Mouse (Mus musculus) hindbrain, embryonic 16.5 days (tissue): ENCODE measurements around the gene Slc13a4. TPM values are rescaled to one million over a fixed set of nuclear protein-coding genes. Genes with fewer than 3 reads are reported as not detected.

Source experiments
- ATAC-seq: fragments of 200-750 bp; cut with Nextera tagmentation; 2 replicates; pipeline ENCODE4 v1.8.0; 2017; ENCODE audit warnings: moderate TSS enrichment, moderate library complexity
- H3K27ac ChIP-seq: fragments of 300-500 bp; sonication (generic); 2 replicates; pipeline ENCODE4 v1.5.1; 2014; ENCODE audit warnings: low read depth, mild to moderate bottlenecking, control low read depth, low read length, moderate library complexity
- H3K27me3 ChIP-seq: fragments of 300-500 bp; sonication (generic); replicated peaks from 2 replicates; pipeline ENCODE4 v1.6.1; 2014; ENCODE audit warnings: low read length; ENCODE audit not compliant: control insufficient read depth, insufficient read depth
- H3K36me3 ChIP-seq: fragments of 300-500 bp; sonication (generic); 2 replicates; pipeline ENCODE4 v1.6.1; 2014; ENCODE audit warnings: mild to moderate bottlenecking, low read length, moderate library complexity, mixed read lengths; ENCODE audit not compliant: control insufficient read depth, insufficient read depth
- H3K4me1 ChIP-seq: fragments of 300-500 bp; sonication (generic); 2 replicates; pipeline ENCODE4 v1.6.1; 2014; ENCODE audit warnings: low read depth, low read length; ENCODE audit not compliant: control insufficient read depth, insufficient read depth
- H3K4me2 ChIP-seq: fragments of 300-500 bp; sonication (generic); 2 replicates; pipeline ENCODE4 v1.6.1; 2014; ENCODE audit warnings: mild to moderate bottlenecking, low read length, control low read depth, moderate library complexity
- H3K4me3 ChIP-seq: fragments of 300-500 bp; sonication (generic); 2 replicates; pipeline ENCODE4 v1.5.1; 2014; ENCODE audit warnings: mild to moderate bottlenecking, low read length, control low read depth, moderate library complexity
- H3K9ac ChIP-seq: fragments of 300-500 bp; sonication (generic); 2 replicates; pipeline ENCODE4 v1.6.1; 2014; ENCODE audit warnings: low read depth, mild to moderate bottlenecking, control low read depth, low read length, moderate library complexity
- H3K9me3 ChIP-seq: fragments of 300-500 bp; sonication (generic); 2 replicates; pipeline ENCODE4 v1.6.1; 2014; ENCODE audit warnings: mild to moderate bottlenecking, low read length, moderate library complexity; ENCODE audit not compliant: control insufficient read depth
- WGBS: fragments of 180-500 bp; shearing (Covaris S2); extraction: QIAGEN DNeasy Blood & Tissue Kit; methylation state at CpG from one replicate; pipeline ENCODE4 v1.1.7; 2014; 5-methylcytosine and 5-hydroxymethylcytosine counted together
- polyA plus RNA-seq: library from polyadenylated mRNA; unstranded; fragments of >200 nt; fragmentation: Nextera tagmentation; extraction: Ambion mirVana; gene quantifications from 2 replicates; pipeline ENCODE4 v1.2.1, GENCODE M21; 2015

Slc13a4 gene
- polyA plus RNA-seq, 1 experiment from 2014 or later: 11.2 TPM

DNA sequence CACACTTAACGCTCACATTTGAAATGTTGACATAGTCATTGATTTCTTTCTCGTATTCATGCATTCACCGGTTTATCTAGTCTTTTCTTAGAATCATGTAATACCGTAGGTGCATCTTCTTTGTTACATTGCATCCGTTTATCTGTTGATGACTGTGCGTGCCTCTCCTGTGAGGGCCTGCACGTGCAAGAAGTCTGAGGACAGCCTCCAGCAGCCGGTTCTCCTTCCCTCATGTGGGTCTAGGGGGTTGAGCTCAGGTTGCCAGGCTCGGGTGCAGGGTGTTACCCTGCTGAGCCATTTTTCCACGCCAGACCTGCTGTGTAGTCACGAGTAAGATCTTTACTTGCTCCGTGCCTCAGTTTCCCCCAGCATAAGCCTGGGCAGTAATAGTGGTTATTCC lies 52.9 kb downstream of the Slc13a4 start:
- peak overlapping the region; percentile 87 for H3K4me2 ChIP-seq
- H3K9me3 ChIP-seq: no peaks in the 10 kb centered on the region
- H3K4me3 ChIP-seq: no peak overlapping the region
- no peaks in the 10 kb centered on the region for H3K27me3 ChIP-seq
- H3K27ac ChIP-seq: no peak overlapping the region
- H3K9ac ChIP-seq: no peak overlapping the region
- 76% methylated on average over 12 of the region's 12 CpGs for WGBS
- peaks cover 25% of the 10 kb centered on the region for H3K4me1 ChIP-seq
- ATAC-seq: no peak
- H3K36me3 ChIP-seq: no peaks in the 10 kb centered on the region

DNA sequence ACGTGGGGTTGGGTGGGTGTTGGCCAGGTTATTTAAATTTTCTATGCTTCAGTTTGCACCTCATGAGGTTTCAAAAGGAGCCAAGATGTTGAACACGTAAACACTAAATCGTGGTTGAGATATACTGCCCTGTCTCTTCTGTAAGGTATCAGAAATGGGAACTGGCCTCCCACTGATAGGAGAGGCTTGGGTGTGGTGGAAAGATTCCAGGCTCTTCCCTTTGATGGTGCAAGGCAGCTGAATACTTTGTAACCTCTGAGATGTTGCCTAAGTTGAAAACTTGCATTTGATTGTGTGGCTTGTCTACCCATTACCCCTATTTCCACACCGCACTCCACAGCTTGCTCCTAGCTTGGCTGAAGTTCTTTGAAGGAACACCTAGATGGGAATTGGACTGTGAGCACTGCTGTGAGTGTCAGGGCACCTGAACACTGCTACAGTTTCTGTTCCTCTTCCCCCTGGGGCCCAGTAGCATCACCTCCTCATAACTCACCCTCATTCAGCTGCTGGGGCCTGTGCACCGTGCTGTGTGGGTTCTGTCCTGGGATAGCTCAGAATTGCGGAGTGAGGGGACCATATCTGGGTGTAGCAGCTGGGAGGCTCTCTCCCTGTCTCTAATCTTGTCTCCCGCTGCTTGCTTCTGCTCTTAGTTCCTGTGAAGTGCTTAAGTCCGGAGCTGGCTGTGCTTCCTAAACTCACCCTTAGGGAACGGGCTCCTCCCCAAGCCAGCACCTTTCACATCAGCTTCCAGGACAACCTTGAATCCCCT lies 53.6 kb downstream of the Slc13a4 start:
- Histone ChIP-seq H3K27me3 (no peaks in the 10 kb centered on the region), H3K4me2 (peak overlapping the region; percentile 87), H3K27ac (peak overlapping the region; percentile 23; the same call in 1 of the 2 replicates), H3K9me3 (no peaks in the 10 kb centered on the region), H3K9ac (no peak overlapping the region; the same call in none of the 2 replicates), H3K4me1 (peaks cover 25% of the 10 kb centered on the region), H3K4me3 (no peak overlapping the region), H3K36me3 (no peaks in the 10 kb centered on the region)
- ATAC-seq: no peak
- 69% methylated on average over 9 of the region's 9 CpGs for WGBS

- WGBS: 53% methylated on average over 5 of the region's 5 CpGs
- Histone ChIP-seq H3K9ac (peak overlapping the region; percentile 73), H3K4me2 (peak overlapping the region; percentile 87), H3K4me1 (peaks cover 25% of the 10 kb centered on the region), H3K4me3 (peak overlapping the region; percentile 58), H3K9me3 (no peaks in the 10 kb centered on the region), H3K27ac (no peak overlapping the region), H3K27me3 (no peaks in the 10 kb centered on the region), H3K36me3 (no peaks in the 10 kb centered on the region)
- no peak for ATAC-seq
These were observed 54.5 kb downstream of the Slc13a4 start for GRCm38 (mm10) chr6:35253474-35253873.

DNA sequence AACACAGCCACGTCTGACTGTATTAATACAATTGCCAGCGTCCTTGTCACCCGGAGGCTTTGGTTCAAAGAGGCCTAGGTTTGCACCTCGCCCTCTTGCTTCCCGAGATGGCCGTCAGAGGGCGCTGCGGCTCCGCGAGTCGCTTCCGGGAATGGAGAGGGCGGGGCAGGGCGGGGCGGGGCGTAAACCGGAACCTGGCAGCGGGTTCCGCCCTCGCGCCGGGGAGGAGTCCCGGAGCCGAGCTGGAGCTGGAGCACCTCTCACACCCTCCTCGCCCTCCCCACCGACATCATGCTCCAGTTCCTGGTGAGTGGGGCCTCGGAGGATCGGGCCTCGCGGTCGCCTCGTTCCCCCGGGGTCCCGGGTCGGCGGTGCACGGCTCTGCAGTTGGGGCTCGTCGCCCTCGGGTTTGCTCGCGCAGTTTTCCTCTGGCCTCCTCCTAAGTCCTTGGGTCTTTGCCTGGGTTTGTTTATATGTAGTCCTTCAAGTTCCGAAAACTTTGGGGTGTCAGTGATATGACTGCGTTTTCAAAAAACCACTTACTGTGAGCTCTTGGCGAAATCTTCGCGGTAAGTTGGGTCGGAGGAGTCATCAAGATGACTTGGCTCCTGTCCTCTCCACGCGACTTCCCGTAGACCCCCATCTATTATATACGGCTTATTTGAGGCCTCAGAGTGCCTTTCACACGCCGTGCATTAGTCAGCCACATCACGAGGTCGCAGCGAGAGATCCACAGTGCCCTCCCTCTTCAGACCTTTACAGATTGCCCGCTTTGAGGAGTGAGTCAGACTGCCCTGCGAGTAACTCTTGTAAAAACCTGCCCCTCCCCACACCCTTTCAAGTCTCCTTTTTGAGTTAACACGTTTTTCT lies 55.2 kb downstream of the Slc13a4 start:
- under 1% methylated on average over 56 of the region's 60 CpGs for WGBS
- Histone ChIP-seq H3K9me3 (no peaks in the 10 kb centered on the region), H3K4me2 (peak overlapping the region; percentile 87), H3K27ac (peak overlapping the region; percentile 68), H3K9ac (peak overlapping the region; percentile 73), H3K27me3 (no peaks in the 10 kb centered on the region), H3K4me3 (peak overlapping the region; percentile 58), H3K4me1 (peaks cover 25% of the 10 kb centered on the region), H3K36me3 (no peaks in the 10 kb centered on the region)
- ATAC-seq: peak; percentile 91

DNA sequence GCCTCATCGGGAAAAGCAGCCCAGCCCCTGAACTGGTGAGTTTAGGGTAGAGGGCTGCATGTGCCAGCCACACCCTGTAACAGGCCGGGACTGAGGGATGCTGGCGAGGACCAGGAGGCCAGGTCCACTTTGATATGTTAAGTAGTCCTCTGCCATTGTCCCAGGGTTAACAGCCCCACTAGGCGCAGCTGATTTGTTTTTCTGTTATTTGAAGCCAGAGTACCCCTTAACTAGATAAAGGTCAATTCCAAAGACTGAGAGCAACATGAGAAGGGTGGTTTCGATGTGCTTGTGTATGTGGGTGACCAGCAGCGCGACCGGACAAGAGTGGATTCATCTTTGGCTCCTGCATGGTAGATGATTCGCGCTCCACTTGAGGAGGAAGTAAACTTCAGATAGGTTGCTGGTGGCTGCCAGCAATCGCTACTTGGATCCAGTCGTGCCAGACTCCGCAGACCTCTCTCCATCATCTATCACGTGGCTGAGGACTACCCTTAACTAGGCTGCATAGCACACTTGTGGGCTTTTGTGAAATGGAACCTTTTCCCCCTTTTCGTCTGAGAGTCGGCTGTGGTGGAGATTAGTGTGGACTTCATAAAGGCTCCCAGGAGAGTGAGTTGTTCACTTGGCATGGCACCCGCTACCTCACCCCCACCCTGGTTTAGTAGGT lies 56.0 kb downstream of the Slc13a4 start:
- 65% methylated on average over 17 of the region's 17 CpGs for WGBS
- peak overlapping the region; percentile 73 for H3K9ac ChIP-seq
- ATAC-seq: peak; percentile 62

DNA sequence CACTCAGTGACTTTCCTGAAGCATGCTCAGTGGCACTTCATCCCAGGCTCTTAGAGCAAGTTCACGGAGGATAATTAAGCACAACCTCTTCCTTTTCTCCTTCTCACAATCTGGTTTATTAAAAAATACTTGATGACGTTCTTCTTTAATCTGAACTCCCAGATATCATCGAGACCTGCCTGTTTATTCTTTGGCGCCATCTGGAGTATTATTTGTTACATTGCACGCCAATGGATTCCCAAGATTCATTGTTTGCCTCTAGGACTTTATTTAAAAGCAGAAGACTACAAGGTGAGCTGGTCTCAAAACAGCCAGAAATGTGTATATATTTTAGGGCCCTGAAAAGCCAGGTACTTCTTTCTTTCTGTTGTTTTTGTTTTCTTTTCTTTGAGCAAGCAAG lies 62.8 kb downstream of the Slc13a4 start:
- 55% methylated on average over 5 of the region's 5 CpGs for WGBS
- Histone ChIP-seq H3K36me3 (peaks cover 34% of the 10 kb centered on the region), H3K9ac (no peak overlapping the region)

More for the DNA sequence above, 56.0 kb downstream of the Slc13a4 start:
- Histone ChIP-seq H3K36me3 (no peaks in the 10 kb centered on the region), H3K27me3 (no peaks in the 10 kb centered on the region), H3K4me1 (peaks cover 25% of the 10 kb centered on the region), H3K27ac (peak overlapping the region; percentile 68; the same call in 1 of the 2 replicates), H3K4me3 (peak overlapping the region; percentile 58), H3K9me3 (no peaks in the 10 kb centered on the region), H3K4me2 (peak overlapping the region; percentile 87)

DNA sequence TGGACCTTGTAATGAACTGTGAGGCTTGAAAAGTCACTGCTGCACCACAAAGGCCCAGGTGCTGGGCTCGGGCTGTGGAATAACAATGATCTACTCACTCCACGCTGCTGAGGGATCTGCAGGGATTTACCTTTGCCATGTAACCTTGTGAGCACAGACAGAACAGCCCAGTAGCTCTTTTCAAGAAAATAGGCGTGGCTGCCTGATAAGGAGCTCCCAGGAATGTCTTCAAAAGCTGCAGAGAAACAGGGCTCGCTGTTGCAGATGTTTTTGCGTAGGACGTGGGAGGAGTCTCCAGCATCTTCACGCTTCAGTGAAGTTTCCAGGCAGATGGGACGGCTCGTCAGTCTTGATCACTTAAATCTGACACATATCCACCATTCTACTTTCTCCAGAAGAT lies 63.9 kb downstream of the Slc13a4 start:
- ATAC-seq: no peak

More for the DNA sequence above, 62.8 kb downstream of the Slc13a4 start:
- Histone ChIP-seq H3K4me3 (no peak overlapping the region), H3K9me3 (no peaks in the 10 kb centered on the region), H3K27ac (no peak overlapping the region), H3K4me1 (no peaks in the 10 kb centered on the region), H3K4me2 (no peak overlapping the region), H3K27me3 (no peaks in the 10 kb centered on the region)
- no peak for ATAC-seq

GRCm38 (mm10) chr6:35243252-35243651 lies 64.7 kb downstream of the Slc13a4 start:
- Histone ChIP-seq H3K4me2 (no peak overlapping the region), H3K27me3 (no peaks in the 10 kb centered on the region), H3K4me3 (no peak overlapping the region), H3K36me3 (peaks cover 41% of the 10 kb centered on the region), H3K27ac (no peak overlapping the region), H3K9me3 (no peaks in the 10 kb centered on the region), H3K9ac (no peak overlapping the region), H3K4me1 (no peaks in the 10 kb centered on the region)
- over 99% methylated on average over 4 of the region's 4 CpGs for WGBS
- no peak for ATAC-seq

More for the DNA sequence above, 63.9 kb downstream of the Slc13a4 start:
- Histone ChIP-seq H3K9ac (no peak overlapping the region), H3K27me3 (no peaks in the 10 kb centered on the region), H3K9me3 (no peaks in the 10 kb centered on the region), H3K4me3 (no peak overlapping the region), H3K4me1 (no peaks in the 10 kb centered on the region), H3K27ac (no peak overlapping the region), H3K4me2 (no peak overlapping the region), H3K36me3 (peaks cover 37% of the 10 kb centered on the region)
- WGBS: 85% methylated on average over 9 of the region's 9 CpGs
